Mouse (Mus musculus) forebrain, embryonic 13.5 days (tissue): ENCODE data around the gene Psme3. TPM values are rescaled to one million over a fixed set of nuclear protein-coding genes. Genes with fewer than 3 reads are reported as not detected.

Experiments
- ATAC-seq: fragments of 200-750 bp; cut with Nextera tagmentation; 2 replicates; pipeline ENCODE4 v1.8.0; 2017
- H3K27ac ChIP-seq: fragments of 300-500 bp; sonication (generic); 2 replicates; pipeline ENCODE4 v1.5.1; 2015; ENCODE audit warnings: inconsistent platforms, mild to moderate bottlenecking, moderate library complexity
- H3K27me3 ChIP-seq: fragments of 300-500 bp; sonication (generic); 2 replicates; pipeline ENCODE4 v1.6.1; 2015; ENCODE audit warnings: mild to moderate bottlenecking, inconsistent platforms
- H3K36me3 ChIP-seq: fragments of 300-500 bp; sonication (generic); 2 replicates; pipeline ENCODE4 v1.6.1; 2015; ENCODE audit warnings: mild to moderate bottlenecking, inconsistent platforms; ENCODE audit not compliant: poor library complexity, severe bottlenecking
- H3K4me1 ChIP-seq: fragments of 300-500 bp; sonication (generic); 2 replicates; pipeline ENCODE4 v1.6.1; 2015; ENCODE audit warnings: inconsistent platforms
- H3K4me2 ChIP-seq: fragments of 300-500 bp; sonication (generic); 2 replicates; pipeline ENCODE4 v1.6.1; 2015; ENCODE audit warnings: inconsistent platforms, mild to moderate bottlenecking, moderate library complexity
- H3K4me3 ChIP-seq: fragments of 300-500 bp; sonication (generic); 2 replicates; pipeline ENCODE4 v1.5.1; 2015; ENCODE audit warnings: mild to moderate bottlenecking, inconsistent platforms
- H3K9ac ChIP-seq: fragments of 300-500 bp; sonication (generic); 2 replicates; pipeline ENCODE4 v1.6.1; 2015; ENCODE audit warnings: mild to moderate bottlenecking, inconsistent platforms
- H3K9me3 ChIP-seq: fragments of 300-500 bp; sonication (generic); replicated peaks from 2 replicates; pipeline ENCODE4 v1.6.1; 2016; ENCODE audit warnings: inconsistent platforms
- WGBS: fragments of 180-500 bp; shearing (Covaris S2); methylation state at CpG from one replicate; pipeline ENCODE4 v1.1.7; 2015; 5-methylcytosine and 5-hydroxymethylcytosine counted together
- polyA plus RNA-seq: library from polyadenylated mRNA; unstranded; fragments of >200 nt; fragmentation: Nextera tagmentation; extraction: Ambion mirVana; gene quantifications from 2 replicates; pipeline ENCODE4 v1.2.1, GENCODE M21; 2015

The Psme3 gene
- polyA plus RNA-seq, 1 experiment from 2014 or later: 144 TPM

GRCm38 (mm10) chr11:101335685-101336084, 19.7 kb downstream of the Psme3 start:
- H3K27me3 ChIP-seq: no peaks in the 10 kb centered on the region
- WGBS: 80% methylated on average over 9 of the region's 9 CpGs
- H3K9ac ChIP-seq: no peak overlapping the region
- peaks cover 15% of the 10 kb centered on the region for H3K4me1 ChIP-seq
- no peak overlapping the region for H3K4me3 ChIP-seq
- no peaks in the 10 kb centered on the region for H3K9me3 ChIP-seq
- no peak for ATAC-seq
- no peak overlapping the region for H3K4me2 ChIP-seq
- no peak overlapping the region for H3K27ac ChIP-seq
- H3K36me3 ChIP-seq: no peaks in the 10 kb centered on the region

- Histone ChIP-seq H3K9me3 (no peaks in the 10 kb centered on the region), H3K4me3 (peak overlapping the region; percentile 33), H3K27ac (peak overlapping the region; percentile 31), H3K36me3 (no peaks in the 10 kb centered on the region), H3K4me2 (peak overlapping the region; percentile 61), H3K9ac (peak overlapping the region; percentile 52), H3K27me3 (no peaks in the 10 kb centered on the region), H3K4me1 (peaks cover 15% of the 10 kb centered on the region)
- ATAC-seq: peak; percentile 78
- WGBS: under 1% methylated on average over 9 of the region's 9 CpGs
Observed at GRCm38 (mm10) chr11:101338123-101338760, 22.2 kb downstream of the Psme3 start.

- no peak overlapping the region for H3K9ac ChIP-seq
- H3K4me1 ChIP-seq: no peaks in the 10 kb centered on the region
- H3K36me3 ChIP-seq: no peaks in the 10 kb centered on the region
- ATAC-seq: no peak
- no peak overlapping the region for H3K4me2 ChIP-seq
- no peak overlapping the region for H3K27ac ChIP-seq
- no peak overlapping the region for H3K4me3 ChIP-seq
- WGBS: 74% methylated on average over 10 of the region's 10 CpGs
- no peaks in the 10 kb centered on the region for H3K27me3 ChIP-seq
- no peaks in the 10 kb centered on the region for H3K9me3 ChIP-seq
Observed at GRCm38 (mm10) chr11:101347083-101347775, 31.2 kb downstream of the Psme3 start.

- no peak overlapping the region for H3K4me2 ChIP-seq
- H3K36me3 ChIP-seq: no peaks in the 10 kb centered on the region
- H3K9ac ChIP-seq: no peak overlapping the region
- WGBS: 78% methylated on average over 7 of the region's 7 CpGs
- H3K4me3 ChIP-seq: no peak overlapping the region
- no peaks in the 10 kb centered on the region for H3K9me3 ChIP-seq
- H3K4me1 ChIP-seq: no peaks in the 10 kb centered on the region
- ATAC-seq: no peak
- H3K27ac ChIP-seq: no peak overlapping the region
- H3K27me3 ChIP-seq: no peaks in the 10 kb centered on the region
Observed at GRCm38 (mm10) chr11:101348774-101349173, 32.8 kb downstream of the Psme3 start.

- no peak overlapping the region for H3K27ac ChIP-seq
Observed at GRCm38 (mm10) chr11:101349216-101349615, 33.2 kb downstream of the Psme3 start.

GRCm38 (mm10) chr11:101351100-101351720, 35.2 kb downstream of the Psme3 start:
- Histone ChIP-seq H3K4me1 (no peaks in the 10 kb centered on the region), H3K27me3 (no peaks in the 10 kb centered on the region), H3K9ac (no peak overlapping the region), H3K27ac (no peak overlapping the region), H3K9me3 (no peaks in the 10 kb centered on the region), H3K4me2 (no peak overlapping the region), H3K36me3 (no peaks in the 10 kb centered on the region), H3K4me3 (no peak overlapping the region)
- 67% methylated on average over 11 of the region's 11 CpGs for WGBS
- ATAC-seq: no peak

More at GRCm38 (mm10) chr11:101349216-101349615, 33.2 kb downstream of the Psme3 start:
- 82% methylated on average over 3 of the region's 3 CpGs for WGBS
- Histone ChIP-seq H3K9ac (no peak overlapping the region), H3K4me1 (no peaks in the 10 kb centered on the region), H3K36me3 (no peaks in the 10 kb centered on the region), H3K4me2 (no peak overlapping the region), H3K4me3 (no peak overlapping the region), H3K9me3 (no peaks in the 10 kb centered on the region), H3K27me3 (no peaks in the 10 kb centered on the region)
- ATAC-seq: no peak

GRCm38 (mm10) chr11:101351721-101352111, 35.7 kb downstream of the Psme3 start:
- H3K4me2 ChIP-seq: no peak overlapping the region
- no peaks in the 10 kb centered on the region for H3K36me3 ChIP-seq
- H3K27ac ChIP-seq: no peak overlapping the region
- ATAC-seq: no peak
- no peaks in the 10 kb centered on the region for H3K9me3 ChIP-seq
- no peaks in the 10 kb centered on the region for H3K27me3 ChIP-seq
- H3K4me3 ChIP-seq: no peak overlapping the region
- 75% methylated on average over 3 of the region's 3 CpGs for WGBS
- H3K4me1 ChIP-seq: no peaks in the 10 kb centered on the region
- no peak overlapping the region for H3K9ac ChIP-seq

- no peak overlapping the region for H3K4me2 ChIP-seq
- no peak overlapping the region for H3K9ac ChIP-seq
- 92% methylated on average over 12 of the region's 12 CpGs for WGBS
- H3K27ac ChIP-seq: no peak overlapping the region
- no peak overlapping the region for H3K4me3 ChIP-seq
- H3K27me3 ChIP-seq: no peaks in the 10 kb centered on the region
- no peaks in the 10 kb centered on the region for H3K4me1 ChIP-seq
- no peak for ATAC-seq
- H3K9me3 ChIP-seq: no peaks in the 10 kb centered on the region
- no peaks in the 10 kb centered on the region for H3K36me3 ChIP-seq
Observed at GRCm38 (mm10) chr11:101353436-101353835, 37.4 kb downstream of the Psme3 start.

- no peak for ATAC-seq
- no peaks in the 10 kb centered on the region for H3K27me3 ChIP-seq
- no peak overlapping the region for H3K27ac ChIP-seq
- H3K36me3 ChIP-seq: no peaks in the 10 kb centered on the region
- no peak overlapping the region for H3K4me3 ChIP-seq
- no peaks in the 10 kb centered on the region for H3K9me3 ChIP-seq
- WGBS: 76% methylated on average over 5 of the region's 5 CpGs
- H3K4me1 ChIP-seq: no peaks in the 10 kb centered on the region
- no peak overlapping the region for H3K9ac ChIP-seq
- no peak overlapping the region for H3K4me2 ChIP-seq
Observed at GRCm38 (mm10) chr11:101354438-101355010, 38.5 kb downstream of the Psme3 start.

- ATAC-seq: no peak
- H3K27me3 ChIP-seq: no peaks in the 10 kb centered on the region
- H3K9ac ChIP-seq: no peak overlapping the region
- H3K4me2 ChIP-seq: no peak overlapping the region
- H3K36me3 ChIP-seq: no peaks in the 10 kb centered on the region
- H3K4me1 ChIP-seq: no peaks in the 10 kb centered on the region
- no peaks in the 10 kb centered on the region for H3K9me3 ChIP-seq
- WGBS: 84% methylated on average over 2 of the region's 2 CpGs
- H3K4me3 ChIP-seq: no peak overlapping the region
- H3K27ac ChIP-seq: no peak overlapping the region
Observed at GRCm38 (mm10) chr11:101355916-101356315, 39.9 kb downstream of the Psme3 start.

GRCm38 (mm10) chr11:101357505-101358182, 41.6 kb downstream of the Psme3 start:
- WGBS: 79% methylated on average over 3 of the region's 3 CpGs
- Histone ChIP-seq H3K9me3 (no peaks in the 10 kb centered on the region), H3K27me3 (no peaks in the 10 kb centered on the region), H3K4me2 (no peak overlapping the region), H3K9ac (no peak overlapping the region), H3K4me3 (no peak overlapping the region), H3K27ac (no peak overlapping the region), H3K4me1 (no peaks in the 10 kb centered on the region), H3K36me3 (no peaks in the 10 kb centered on the region)
- no peak for ATAC-seq

GRCm38 (mm10) chr11:101359776-101360175, 43.8 kb downstream of the Psme3 start:
- no peak for ATAC-seq
- WGBS: 77% methylated on average over 9 of the region's 9 CpGs
- Histone ChIP-seq H3K27me3 (no peaks in the 10 kb centered on the region), H3K36me3 (no peaks in the 10 kb centered on the region), H3K9me3 (no peaks in the 10 kb centered on the region), H3K27ac (no peak overlapping the region), H3K4me2 (no peak overlapping the region), H3K4me1 (no peaks in the 10 kb centered on the region), H3K9ac (no peak overlapping the region), H3K4me3 (no peak overlapping the region)
